Mouse (Mus musculus): ENCODE results near the gene Ngb.

GRCm38 (mm10) chr12:87089701-87090100 lies 12.6 kb downstream of the Ngb start:
- TF ChIP-seq CTCF (IDR thresholded peaks at IDR 0.05; ENCODE audit: control insufficient read depth, insufficient read depth, insufficient read length) (no peak), CEBPB (IDR thresholded peaks at IDR 0.05; ENCODE audit: low read depth) (no peak), MYOG (IDR thresholded peaks at IDR 0.05; ENCODE audit: control insufficient read depth, extremely low read depth, insufficient read length) (no peak), MAX (IDR thresholded peaks at IDR 0.05) (no peak), USF1 (IDR thresholded peaks at IDR 0.05; ENCODE audit: low read depth) (no peak), FOSL1 (IDR thresholded peaks at IDR 0.05; ENCODE audit: insufficient read depth, low read length, poor library complexity, severe bottlenecking) (no peak)

Measured in C2C12 (cell line).